Mouse (Mus musculus): Measurements from ENCODE around the gene Otulin.

Otulin gene

GRCm38 (mm10) chr15:27583042-27583441, 47.5 kb downstream of the Otulin start:
- in situ Hi-C loops (cut with MboI, MseI), result loop anchor here (5.0 kb wide), 1 partner anchor 271 kb away; no protein-coding TSS in a partner anchor

GRCm38 (mm10) chr15:27582428-27582827, 48.1 kb downstream of the Otulin start:
- in situ Hi-C loops (cut with MboI, MseI), result loop anchor here (5.0 kb wide), 1 partner anchor 270 kb away; no protein-coding TSS in a partner anchor

GRCm38 (mm10) chr15:27581640-27582039, 48.9 kb downstream of the Otulin start:
- in situ Hi-C loops (cut with MboI, MseI), result loop anchor here (5.0 kb wide), 1 partner anchor 269 kb away; no protein-coding TSS in a partner anchor

- in situ Hi-C loops (cut with MboI, MseI), result loop anchor here (5.0 kb wide), 1 partner anchor 268 kb away; no protein-coding TSS in a partner anchor
Measured at GRCm38 (mm10) chr15:27580771-27581170, 49.7 kb downstream of the Otulin start.

GRCm38 (mm10) chr15:27579853-27580252, 50.6 kb downstream of the Otulin start:
- in situ Hi-C loops (cut with MboI, MseI), result loop anchor here (5.0 kb wide), 1 partner anchor 268 kb away; no protein-coding TSS in a partner anchor

GRCm38 (mm10) chr15:27578918-27579317, 51.6 kb downstream of the Otulin start:
- in situ Hi-C loops (cut with MboI, MseI), result no loop called here

- in situ Hi-C loops (cut with MboI, MseI), result no loop called here
Measured at GRCm38 (mm10) chr15:27577915-27578780, 52.3 kb downstream of the Otulin start.

GRCm38 (mm10) chr15:27576886-27577285, 53.6 kb downstream of the Otulin start:
- in situ Hi-C loops (cut with MboI, MseI), result no loop called here

GRCm38 (mm10) chr15:27575932-27576331, 54.6 kb downstream of the Otulin start:
- in situ Hi-C loops (cut with MboI, MseI), result no loop called here

- in situ Hi-C loops (cut with MboI, MseI), result no loop called here
Measured at GRCm38 (mm10) chr15:27574992-27575781, 55.3 kb downstream of the Otulin start.

GRCm38 (mm10) chr15:27571179-27571578, 59.3 kb downstream of the Otulin start:
- in situ Hi-C loops (cut with MboI, MseI), result no loop called here

GRCm38 (mm10) chr15:27570385-27570784, 60.1 kb downstream of the Otulin start:
- in situ Hi-C loops (cut with MboI, MseI), result no loop called here

GRCm38 (mm10) chr15:27569924-27570323, 60.6 kb downstream of the Otulin start:
- in situ Hi-C loops (cut with MboI, MseI), result no loop called here

GRCm38 (mm10) chr15:27568371-27568770, 62.1 kb downstream of the Otulin start:
- in situ Hi-C loops (cut with MboI, MseI), result no loop called here

- in situ Hi-C loops (cut with MboI, MseI), result no loop called here
Measured at GRCm38 (mm10) chr15:27567356-27567755, 63.1 kb downstream of the Otulin start.

GRCm38 (mm10) chr15:27565626-27566185, 64.8 kb downstream of the Otulin start:
- in situ Hi-C loops (cut with MboI, MseI), result no loop called here

- in situ Hi-C loops (cut with MboI, MseI), result no loop called here
Measured at GRCm38 (mm10) chr15:27564106-27565100, 66.1 kb downstream of the Otulin start.

GRCm38 (mm10) chr15:27560315-27560714, 70.2 kb downstream of the Otulin start:
- in situ Hi-C loops (cut with MboI, MseI), result no loop called here

GRCm38 (mm10) chr15:27558456-27559147, 71.9 kb downstream of the Otulin start:
- in situ Hi-C loops (cut with MboI, MseI), result loop anchor here (5.0 kb wide), 1 partner anchor 71 kb away; no protein-coding TSS in a partner anchor

GRCm38 (mm10) chr15:27553554-27553953, 76.9 kb downstream of the Otulin start:
- in situ Hi-C loops (cut with MboI, MseI), result no loop called here

Measured in regulatory T cell (primary cell).